Mouse (Mus musculus) ES-CJ7 (cell line): ENCODE measurements at regions not wholly inside any gene's neighbourhood (a gene's known extent, or its start where the extent isn't known, plus 50 kb on each side); places are given as distances from the start of the nearest gene placed in this dataset.

Experiments
- DNase-seq: peaks from one replicate; pipeline ENCODE4 v3.0.0; 2011; ENCODE audit warnings: low read depth, low spot score

GRCm38 (mm10) chr19:52177088-52177791 lies 86.9 kb upstream of the Ins1 start:
- no peak for DNase-seq

DNA sequence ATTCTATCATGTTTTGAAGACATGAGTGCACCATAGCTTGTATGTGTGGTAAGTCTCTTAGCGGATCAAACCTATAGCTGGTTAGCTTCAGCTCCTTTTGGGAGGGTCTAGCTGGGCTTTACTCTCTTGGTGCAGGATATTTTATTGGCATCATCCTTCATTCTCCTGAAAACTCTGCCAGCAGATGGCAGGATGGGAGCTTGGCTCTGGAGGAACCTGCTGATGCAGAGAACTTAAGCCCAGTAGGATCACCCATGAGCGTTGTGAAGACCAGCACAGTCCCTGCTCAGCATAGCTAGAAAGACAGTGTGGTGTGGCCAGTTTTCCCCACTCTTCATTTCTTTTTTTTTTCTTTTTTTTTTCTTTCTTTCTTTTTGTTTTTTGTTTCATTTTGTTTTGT lies 70.3 kb upstream of the Ins1 start:
- DNase-seq: peak; percentile 4

DNA sequence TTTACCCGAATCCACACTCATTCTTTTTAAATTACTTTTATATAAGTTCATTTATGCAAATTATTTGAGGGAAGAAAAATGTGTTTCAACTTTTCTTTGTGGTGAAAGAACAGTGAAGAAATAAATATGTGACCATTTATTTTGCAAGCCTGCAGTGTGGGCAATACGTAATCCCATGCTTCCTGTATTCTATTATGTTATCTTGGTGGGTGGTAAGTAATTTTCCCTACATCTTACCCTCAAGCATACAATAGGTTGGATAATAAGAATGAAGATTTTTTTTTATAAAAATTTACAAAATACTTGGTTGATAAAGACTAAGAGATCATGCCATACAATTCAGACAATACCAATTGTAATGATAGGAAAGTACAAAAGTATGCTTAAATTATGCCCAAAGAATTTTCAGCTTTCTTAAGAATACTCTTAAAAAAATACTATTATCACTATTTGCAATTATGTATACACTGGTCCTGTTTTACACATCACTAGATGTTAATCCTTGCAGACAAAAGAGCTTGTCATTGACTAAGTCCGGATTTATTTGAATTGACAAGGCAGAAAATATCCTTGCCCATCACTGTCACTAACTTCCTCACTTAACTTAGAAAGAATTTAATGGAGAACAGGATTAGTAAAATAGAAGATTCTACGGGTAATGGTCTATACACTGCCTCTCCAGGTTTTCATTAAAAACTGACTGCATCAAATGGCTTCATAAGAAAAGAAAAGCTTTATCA lies 64.4 kb upstream of the Ins1 start:
- DNase-seq: no peak

DNA sequence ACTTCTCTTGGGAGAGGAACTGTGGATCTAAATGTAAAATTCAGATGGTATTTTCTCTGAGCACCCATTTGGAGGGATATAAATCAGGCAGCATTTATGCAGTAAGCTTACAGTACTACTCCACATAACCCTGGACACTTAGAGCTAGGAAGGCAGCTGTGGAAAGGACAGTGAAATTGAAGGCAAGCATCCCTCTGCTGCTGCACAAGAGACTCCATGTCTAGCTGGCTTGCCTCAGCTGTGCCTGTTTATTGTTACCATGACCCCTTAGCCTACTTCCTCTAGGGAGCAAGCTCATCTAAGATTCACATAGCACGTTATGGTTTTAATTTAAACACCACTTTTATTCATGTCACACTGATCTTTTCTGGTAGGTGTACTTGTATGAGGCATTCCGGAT lies 56.4 kb upstream of the Ins1 start:
- no peak for DNase-seq
